Mouse (Mus musculus): ENCODE measurements around the gene Dnajc14.

Gene Dnajc14

GRCm38 (mm10) chr10:128803771-128804270, at the start of gene Dnajc14:
Gene Dnajc14, plus strand, starts transcription at chr10:128804062.
- DNase-seq (ENCODE audit: low read depth in 2 of 2, low spot score in 2 of 2) = no peak

- peak in 1 of 2 experiments; percentile 15 for DNase-seq (ENCODE audit: low read depth in 2 of 2, low spot score in 2 of 2)
Measured at GRCm38 (mm10) chr10:128772895-128773294, 31.0 kb upstream of the Dnajc14 start.

- DNase-seq (ENCODE audit: low read depth in 2 of 2, low spot score in 2 of 2) = no peak
Measured at GRCm38 (mm10) chr10:128773685-128774084, 30.2 kb upstream of the Dnajc14 start.

- no peak for DNase-seq (ENCODE audit: low read depth in 2 of 2, low spot score in 2 of 2)
Measured at GRCm38 (mm10) chr10:128778441-128778840, 25.4 kb upstream of the Dnajc14 start.

- DNase-seq (ENCODE audit: low read depth in 2 of 2, low spot score in 2 of 2) = no peak
Measured at GRCm38 (mm10) chr10:128779011-128779795, 24.7 kb upstream of the Dnajc14 start.

GRCm38 (mm10) chr10:128780200-128780599, 23.7 kb upstream of the Dnajc14 start:
- no peak for DNase-seq (ENCODE audit: low read depth in 2 of 2, low spot score in 2 of 2)

GRCm38 (mm10) chr10:128790398-128791124, 13.3 kb upstream of the Dnajc14 start, which contains the start of gene Mmp19:
Gene Mmp19, plus strand, starts transcription at chr10:128790910.
- no peak for DNase-seq (ENCODE audit: low read depth in 2 of 2, low spot score in 2 of 2)

- no peak for DNase-seq (ENCODE audit: low read depth in 2 of 2, low spot score in 2 of 2)
Measured at GRCm38 (mm10) chr10:128792041-128792440, 11.8 kb upstream of the Dnajc14 start.

GRCm38 (mm10) chr10:128793258-128793657, 10.6 kb upstream of the Dnajc14 start:
- no peak for DNase-seq (ENCODE audit: low read depth in 2 of 2, low spot score in 2 of 2)

GRCm38 (mm10) chr10:128794391-128794790, 9.5 kb upstream of the Dnajc14 start:
- DNase-seq (ENCODE audit: low read depth in 2 of 2, low spot score in 2 of 2) = no peak

- DNase-seq (ENCODE audit: low read depth in 2 of 2, low spot score in 2 of 2) = no peak
Measured at GRCm38 (mm10) chr10:128795581-128795980, 8.3 kb upstream of the Dnajc14 start.

- no peak for DNase-seq (ENCODE audit: low read depth in 2 of 2, low spot score in 2 of 2)
Measured at GRCm38 (mm10) chr10:128798676-128799075, 5.2 kb upstream of the Dnajc14 start.

- DNase-seq (ENCODE audit: low read depth in 2 of 2, low spot score in 2 of 2) = no peak
Measured at GRCm38 (mm10) chr10:128801981-128802495, 1.8 kb upstream of the Dnajc14 start.

- no peak for DNase-seq (ENCODE audit: low read depth in 2 of 2, low spot score in 2 of 2)
Measured at GRCm38 (mm10) chr10:128802956-128803355, 906 bp upstream of the Dnajc14 start.

GRCm38 (mm10) chr10:128803361-128803760, 501 bp upstream of the Dnajc14 start:
- no peak for DNase-seq (ENCODE audit: low read depth in 2 of 2, low spot score in 2 of 2)

GRCm38 (mm10) chr10:128804271-128805091, 619 bp downstream of the Dnajc14 start, which contains the start of gene Tmem198b:
Gene Tmem198b, minus strand, starts transcription at chr10:128804370.
- peak; percentile 17 to 24 for DNase-seq (ENCODE audit: low read depth in 2 of 2, low spot score in 2 of 2)

GRCm38 (mm10) chr10:128805092-128806000, 1.5 kb downstream of the Dnajc14 start:
- peak; percentile 92 to 93 for DNase-seq (ENCODE audit: low read depth in 2 of 2, low spot score in 2 of 2)

GRCm38 (mm10) chr10:128806086-128806485, 2.2 kb downstream of the Dnajc14 start:
- DNase-seq (ENCODE audit: low read depth in 2 of 2, low spot score in 2 of 2) = no peak

- no peak for DNase-seq (ENCODE audit: low read depth in 2 of 2, low spot score in 2 of 2)
Measured at GRCm38 (mm10) chr10:128807018-128807417, 3.2 kb downstream of the Dnajc14 start.

- no peak for DNase-seq (ENCODE audit: low read depth in 2 of 2, low spot score in 2 of 2)
Measured at GRCm38 (mm10) chr10:128817033-128817432, 13.2 kb downstream of the Dnajc14 start, which contains the start of gene Sarnp. Gene Sarnp, plus strand, starts transcription at chr10:128817333.
